Mouse (Mus musculus): ENCODE measurements around the gene Rab44. TPM values are rescaled to one million over a fixed set of nuclear protein-coding genes. Genes with fewer than 3 reads are reported as not detected.
A peak's percentile ranks its signal among the peaks of the same experiment; 100 is the strongest.
"Not testable (repeated sequence)": the region's sequence is repeated elsewhere in the genome, so short reads cannot be mapped to it uniquely, and the experiment has no call there.

The Rab44 gene
- total RNA-seq (2021): under 1 TPM; 0.33 to 0.78 TPM
- long read RNA-seq, experiment 1, partial matches to known transcripts: 0 of 1 reads
- long read RNA-seq, experiment 1, other reads (novel, unspliced or antisense): 1 of 1 reads
- long read RNA-seq, experiment 2, partial matches to known transcripts: 0 of 2 reads
- long read RNA-seq, experiment 2, other reads (novel, unspliced or antisense): 1 of 2 reads

DNA sequence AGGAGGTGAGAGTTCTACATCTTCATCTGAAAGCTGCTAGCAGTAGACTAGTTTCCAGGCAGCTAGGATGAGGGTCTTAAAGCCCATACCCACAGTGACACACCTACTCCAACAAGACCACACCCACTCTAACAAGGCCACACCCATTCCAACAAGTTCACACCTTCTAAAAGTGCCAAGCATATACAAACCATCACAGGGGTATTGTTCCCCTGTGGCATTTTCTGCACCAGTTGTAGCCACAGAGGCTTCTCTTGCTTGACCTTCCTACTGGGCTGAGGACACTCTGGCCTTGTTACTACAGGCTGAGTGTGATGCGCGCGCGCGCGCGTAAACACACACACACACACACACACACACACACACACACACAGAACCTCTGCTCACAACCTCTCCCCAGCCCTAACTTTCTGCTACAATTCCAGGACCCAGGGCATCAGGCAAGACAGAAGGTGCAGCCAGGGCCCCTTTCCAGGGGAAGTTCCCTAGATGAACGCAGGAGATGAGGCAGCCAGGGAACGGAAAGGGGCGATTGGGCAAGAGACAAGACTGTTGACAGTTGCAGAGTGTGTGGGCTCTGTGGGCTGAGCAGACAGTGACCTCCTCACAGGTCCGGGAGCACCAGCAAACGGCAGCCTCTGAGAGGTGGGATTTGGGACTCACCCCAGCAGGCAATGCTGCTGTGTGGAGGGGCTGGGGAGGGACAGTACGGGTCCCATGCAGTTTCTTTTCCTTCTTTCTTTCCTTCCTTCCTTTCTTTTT is at the start of gene Rab44:
TSS of gene Rab44 (plus strand) at position 555 of the 762 bp plus-strand sequence.
- DNase-seq: no peak

DNA sequence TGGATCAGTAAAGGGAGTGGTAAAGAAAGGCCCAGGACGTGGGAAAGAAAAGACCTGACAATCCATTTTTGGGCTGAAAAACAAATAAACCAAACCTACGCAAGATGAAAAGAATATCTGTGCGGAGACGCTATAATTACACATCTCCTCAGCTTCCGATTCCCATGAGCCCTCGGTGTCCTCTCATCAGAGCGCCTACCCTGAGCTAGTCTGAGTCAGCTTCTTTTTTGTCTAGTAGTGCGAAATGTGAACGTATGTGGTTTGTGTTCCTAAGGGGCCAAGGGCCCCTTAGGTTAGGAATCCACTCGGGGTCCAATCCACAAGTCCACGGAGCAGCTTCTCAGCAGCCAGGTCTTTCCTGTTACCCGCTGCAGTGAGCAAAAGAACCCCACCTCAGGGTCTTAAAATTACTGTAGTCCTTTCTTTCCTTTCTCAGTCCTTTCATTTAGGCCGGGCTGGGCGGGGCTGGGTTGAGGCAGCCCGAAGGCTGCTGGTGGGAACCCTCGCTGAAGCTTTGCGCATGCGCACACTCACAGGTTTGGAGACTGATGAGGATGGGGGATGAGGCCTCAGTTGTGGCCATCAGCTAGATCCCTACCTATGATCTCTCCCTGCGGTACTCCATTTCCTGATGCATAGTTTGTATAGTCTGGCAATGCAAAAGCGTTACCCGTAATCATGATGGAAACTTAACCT is 48.6 kb upstream of the Rab44 start:
- no peak for DNase-seq

DNA sequence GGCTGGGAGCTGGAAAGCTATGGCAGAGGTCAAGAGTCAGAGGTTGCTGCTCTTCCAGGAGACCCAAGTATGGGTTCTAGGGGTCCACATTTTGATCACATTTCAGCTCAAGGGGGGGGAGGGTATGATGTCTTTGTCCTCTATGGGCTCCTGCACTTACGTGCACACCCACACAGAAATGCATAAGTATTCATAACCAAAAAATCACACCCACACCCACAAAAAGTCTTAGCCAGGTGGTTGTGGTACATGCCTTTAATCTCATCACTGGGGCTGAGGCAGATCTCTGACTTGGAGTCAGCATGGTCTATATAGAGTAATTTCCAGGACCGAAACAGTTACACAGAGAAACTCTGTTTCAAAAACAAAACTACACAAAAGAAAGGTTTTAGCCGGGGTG is 48.0 kb upstream of the Rab44 start:
- DNase-seq: no peak

DNA sequence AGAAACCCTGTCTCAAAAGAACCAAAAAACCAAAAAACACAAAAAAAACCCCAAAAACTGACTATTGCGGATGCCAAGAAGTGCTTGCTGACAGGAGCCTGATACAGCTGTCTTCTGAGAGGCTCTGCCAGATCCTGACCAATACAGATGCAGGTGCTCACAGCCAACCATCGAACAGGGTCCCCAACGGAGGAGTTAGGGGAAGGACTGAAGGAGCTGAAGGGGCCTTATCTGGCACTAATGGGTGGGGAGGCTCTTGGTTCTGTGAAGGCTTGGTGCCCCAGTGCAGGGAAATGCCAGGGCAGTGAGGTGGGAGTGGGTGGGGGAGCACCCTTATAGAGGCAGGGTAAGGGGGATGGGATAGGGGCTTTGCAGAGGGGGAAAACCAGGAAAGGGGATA is 46.5 kb upstream of the Rab44 start:
- not testable (repeated sequence) for DNase-seq

DNA sequence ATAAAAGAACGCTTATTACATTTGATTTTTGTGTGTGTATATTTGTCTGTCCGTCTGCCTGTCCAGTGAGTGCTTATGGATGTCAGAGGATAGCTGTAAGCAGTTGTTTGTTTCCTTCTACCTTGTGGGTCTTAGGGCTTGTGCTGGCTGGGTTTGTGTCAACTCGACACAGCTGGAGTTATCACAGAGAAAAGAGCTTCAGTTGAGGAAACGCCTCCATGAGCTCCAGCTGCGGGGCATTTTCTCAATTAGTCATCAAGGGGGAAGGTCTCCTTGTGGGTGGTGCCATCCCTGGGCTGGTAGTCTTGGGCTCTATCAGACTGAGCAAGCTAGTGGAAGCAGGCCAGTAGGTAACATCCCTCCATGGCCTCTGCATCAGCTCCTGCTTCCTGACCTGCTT is 46.1 kb upstream of the Rab44 start:
- DNase-seq: no peak

DNA sequence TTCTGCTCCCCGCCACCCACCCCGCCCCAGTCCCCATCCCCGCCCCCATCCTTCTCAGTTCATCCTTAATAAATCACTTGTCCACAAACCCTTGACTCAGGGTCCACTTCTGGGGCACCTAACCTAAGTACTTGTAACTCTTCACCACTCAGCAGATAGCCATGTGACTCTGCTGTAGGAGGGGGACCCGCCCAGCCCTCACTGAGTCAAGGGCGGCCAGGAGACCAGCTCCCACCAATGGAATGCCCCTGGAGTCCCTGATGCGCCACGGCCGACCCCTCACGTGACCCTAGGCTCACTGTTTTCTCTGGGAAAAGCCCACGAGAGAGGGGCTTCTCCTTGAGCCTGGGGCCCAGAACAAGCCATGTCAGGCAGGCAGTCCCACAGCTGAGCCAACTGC is 44.9 kb upstream of the Rab44 start:
- DNase-seq: no peak

DNA sequence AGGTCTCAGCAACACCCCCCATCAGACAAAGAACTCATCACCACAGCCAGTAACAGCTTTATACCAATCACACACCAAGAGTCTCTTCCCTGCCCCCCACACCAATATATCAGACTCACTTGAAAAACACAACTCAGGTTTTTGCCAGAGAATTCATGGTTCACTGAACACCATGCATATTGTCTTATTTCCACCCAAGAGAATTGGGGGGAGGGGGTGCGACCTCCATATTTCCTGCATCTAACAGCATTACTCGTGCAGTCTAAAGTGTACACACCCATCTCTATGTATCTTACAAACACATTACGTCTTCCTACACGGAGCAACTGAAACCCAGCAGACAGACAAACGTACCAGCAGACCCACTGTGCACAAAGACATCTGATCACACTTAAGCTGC is 42.1 kb upstream of the Rab44 start:
- DNase-seq: no peak

DNA sequence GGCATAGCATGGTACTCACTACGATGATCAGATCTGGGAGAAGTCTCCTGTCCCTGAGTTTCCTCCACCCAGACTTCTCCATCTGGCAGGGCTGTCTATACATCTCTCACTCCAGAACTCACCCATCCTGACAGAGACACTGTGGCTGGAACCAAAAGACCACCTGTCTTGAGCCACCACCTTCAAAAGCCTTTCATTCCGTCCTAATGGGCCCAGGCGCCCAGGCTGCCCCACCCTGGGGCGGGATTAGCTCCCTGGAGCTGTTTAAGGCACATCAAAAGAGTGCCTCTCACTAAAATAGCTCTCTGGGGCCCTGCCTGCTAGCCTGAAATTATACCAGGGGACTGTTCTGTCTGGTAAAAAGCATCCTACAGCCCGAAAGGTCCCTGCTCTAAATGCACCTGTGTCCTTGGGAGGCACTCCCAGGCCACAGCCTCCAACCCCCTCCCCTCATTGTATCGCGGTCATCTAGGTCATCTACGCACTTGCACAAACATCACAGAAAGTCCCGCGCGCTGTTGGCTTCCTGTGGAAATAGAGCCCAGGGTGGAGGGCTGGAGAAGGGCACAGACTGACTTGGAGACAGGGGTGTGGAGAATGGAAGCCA is 41.1 kb upstream of the Rab44 start:
- DNase-seq: no peak

DNA sequence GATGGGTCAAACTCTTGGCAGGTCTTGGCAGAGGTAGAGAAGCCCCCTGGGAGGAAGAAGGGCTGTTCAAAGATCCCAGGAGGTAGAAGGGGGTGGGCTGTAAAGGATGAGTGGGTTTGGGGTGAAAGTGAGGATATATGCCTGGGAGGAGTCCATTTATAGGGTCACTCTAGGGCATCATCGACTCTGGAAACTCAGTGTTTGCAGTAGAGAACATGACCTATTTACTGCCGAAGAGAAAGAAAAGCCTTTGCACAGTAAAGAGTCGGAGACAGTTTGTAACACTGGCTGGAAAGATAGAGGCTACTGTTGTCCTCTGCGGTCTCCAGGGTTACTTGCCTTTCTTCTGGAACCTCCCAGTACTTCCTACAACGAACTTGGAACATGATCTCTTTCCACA is 40.6 kb upstream of the Rab44 start:
- no peak for DNase-seq

DNA sequence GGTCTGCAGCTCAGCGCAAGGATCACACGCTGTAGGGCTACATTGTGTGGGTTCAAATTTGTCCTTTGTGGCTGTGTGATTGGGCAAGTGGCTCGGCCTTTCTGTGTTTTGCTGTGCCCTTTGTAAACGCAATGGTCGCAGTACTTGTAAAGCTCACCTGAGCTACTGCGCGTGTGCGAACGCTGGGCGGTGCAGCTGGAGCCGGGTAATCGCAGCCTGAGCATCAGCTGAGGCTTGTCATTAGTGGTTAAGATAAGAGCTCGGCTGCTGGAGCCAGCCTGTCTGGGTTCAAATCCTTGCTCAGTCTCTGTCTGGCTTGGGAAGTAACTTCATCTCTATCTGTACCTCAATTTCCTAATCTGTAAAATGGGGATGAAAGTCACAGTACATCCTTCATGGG is 39.9 kb upstream of the Rab44 start:
- no peak for DNase-seq

DNA sequence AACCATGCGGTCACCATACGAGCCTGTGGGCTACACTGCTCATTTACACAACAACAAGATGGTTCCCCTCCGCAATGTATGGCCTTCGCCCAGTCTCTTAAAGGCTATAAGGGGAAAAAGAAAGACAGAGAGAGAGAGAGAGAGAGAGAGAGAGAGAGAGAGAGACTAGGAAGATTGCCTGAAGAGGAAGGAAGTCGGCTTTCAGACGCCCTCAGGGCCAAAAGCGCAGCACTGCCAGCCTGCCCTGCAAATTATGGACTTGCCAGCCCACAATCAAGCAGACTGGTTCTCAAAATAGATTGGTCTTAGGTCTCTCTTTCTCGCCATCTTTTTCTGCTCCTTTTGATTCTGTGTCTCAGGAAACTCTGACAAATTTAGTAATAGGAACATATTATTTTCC is 37.7 kb upstream of the Rab44 start:
- DNase-seq: no peak

DNA sequence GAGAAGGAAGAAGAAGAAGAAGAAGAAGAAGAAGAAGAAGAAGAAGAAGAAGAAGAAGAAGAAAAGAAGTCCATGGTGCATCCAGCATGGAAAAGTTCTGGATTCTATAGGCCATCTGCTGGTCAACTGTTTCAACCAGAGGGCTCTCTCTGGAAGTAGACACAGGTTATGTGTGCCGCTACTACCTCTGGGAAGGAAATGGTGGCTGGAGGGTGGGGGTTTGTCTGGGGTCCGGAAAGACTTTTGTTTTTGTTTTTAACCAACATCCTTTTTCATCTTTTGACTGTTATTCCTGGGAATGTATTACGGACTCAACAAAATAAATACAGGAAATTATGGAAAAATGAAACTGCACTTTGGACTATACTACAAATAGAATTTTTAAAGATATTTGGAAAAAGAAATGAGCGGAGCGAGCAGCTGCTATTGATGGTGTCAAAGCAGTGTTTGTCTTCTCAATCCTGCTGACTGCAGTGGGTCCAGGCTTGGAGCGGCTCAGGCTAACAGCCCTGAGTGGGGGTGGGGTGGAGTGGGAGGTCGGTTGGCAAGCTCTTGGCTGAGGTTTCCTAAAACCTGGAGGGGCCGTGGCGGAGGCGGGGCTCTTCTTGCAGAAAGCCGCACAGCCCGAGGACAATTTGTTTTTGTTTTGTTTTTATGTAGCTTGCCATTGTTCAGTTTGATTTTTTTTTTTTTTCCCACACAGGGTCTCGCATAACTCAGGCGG is 36.0 kb upstream of the Rab44 start:
- DNase-seq: peak; percentile 54

DNA sequence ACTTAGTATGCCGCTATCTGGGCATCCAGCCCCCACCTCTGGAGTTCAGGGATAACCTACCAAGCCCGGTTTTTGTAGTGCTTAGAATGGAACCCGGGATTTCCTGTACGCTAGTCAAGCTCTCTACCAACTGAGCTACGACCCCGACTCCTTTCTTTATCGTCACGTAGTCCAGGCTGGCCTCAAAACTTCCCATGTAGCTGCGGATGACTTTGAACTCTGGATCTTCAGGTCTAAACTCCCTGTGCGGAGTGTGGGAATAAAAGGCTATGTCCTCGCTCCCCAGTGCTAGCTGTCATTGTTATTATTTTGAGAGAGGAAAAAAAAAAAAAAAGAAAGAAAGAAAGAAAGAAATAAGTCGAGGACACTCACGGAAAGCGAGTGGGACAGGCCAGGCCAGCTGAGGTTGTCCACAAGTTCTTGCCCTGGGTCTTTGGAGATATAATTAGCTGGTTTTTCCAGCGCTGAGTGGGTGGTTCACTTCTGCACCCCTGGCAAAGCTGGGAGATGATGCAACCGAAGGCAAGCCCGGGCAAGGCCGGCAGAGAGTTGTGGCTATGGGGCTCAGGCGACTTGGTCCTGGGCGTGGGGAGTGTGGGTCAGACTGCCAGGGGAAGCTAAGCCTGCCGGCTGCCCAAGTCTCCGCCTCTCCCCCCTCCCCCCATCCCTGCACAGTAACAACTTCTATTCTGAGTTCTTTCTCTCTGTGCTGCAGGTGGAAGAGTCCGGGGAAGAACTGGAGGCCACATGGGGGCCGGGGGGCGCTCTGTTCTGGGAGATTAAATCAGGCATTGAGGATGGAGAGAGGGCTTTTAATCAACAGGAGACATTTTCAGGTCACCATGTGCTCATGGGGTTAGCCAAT is 35.2 kb upstream of the Rab44 start:
- peak; percentile 89 for DNase-seq

DNA sequence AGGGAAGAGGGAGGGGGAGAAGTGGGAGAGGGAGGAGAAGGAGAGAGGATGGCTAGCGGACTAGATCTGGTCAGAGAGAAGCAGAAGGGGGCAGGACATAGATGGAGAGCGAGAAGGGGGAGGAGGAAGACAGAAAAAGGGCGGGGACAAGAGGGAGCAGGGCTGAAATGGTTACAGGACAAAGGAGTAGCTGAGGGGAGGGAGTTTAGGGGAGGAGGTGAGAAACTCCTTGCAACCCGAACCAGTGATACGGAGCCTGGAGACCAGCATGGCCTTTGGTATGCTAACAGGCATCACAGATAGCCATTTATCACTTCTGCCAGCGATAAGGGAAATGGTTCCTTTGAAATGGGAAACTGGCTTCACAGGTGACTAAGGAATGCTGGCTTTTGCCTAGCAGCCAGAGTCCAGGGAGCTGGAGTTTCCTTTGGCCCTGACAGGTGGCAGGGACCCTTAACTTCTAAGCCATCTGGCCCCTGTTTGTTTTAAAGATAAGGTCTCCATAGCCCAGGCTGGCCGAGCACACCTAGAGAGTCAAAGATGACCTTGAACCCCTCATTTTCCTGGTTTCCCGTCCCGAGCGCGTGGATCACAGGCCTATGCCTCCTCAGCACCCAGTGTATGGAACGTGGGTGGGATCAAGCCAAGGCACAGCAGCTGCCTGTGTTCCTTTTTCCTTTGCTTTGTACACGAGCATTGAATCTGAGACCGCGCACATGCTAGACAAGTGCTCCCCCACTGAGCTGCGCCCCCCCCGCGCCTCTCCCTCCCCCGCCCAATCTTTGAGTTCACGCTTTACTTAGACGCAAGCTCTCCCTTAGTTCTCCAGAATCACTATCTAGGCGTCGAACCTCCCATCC is 33.0 kb upstream of the Rab44 start:
- no peak for DNase-seq

DNA sequence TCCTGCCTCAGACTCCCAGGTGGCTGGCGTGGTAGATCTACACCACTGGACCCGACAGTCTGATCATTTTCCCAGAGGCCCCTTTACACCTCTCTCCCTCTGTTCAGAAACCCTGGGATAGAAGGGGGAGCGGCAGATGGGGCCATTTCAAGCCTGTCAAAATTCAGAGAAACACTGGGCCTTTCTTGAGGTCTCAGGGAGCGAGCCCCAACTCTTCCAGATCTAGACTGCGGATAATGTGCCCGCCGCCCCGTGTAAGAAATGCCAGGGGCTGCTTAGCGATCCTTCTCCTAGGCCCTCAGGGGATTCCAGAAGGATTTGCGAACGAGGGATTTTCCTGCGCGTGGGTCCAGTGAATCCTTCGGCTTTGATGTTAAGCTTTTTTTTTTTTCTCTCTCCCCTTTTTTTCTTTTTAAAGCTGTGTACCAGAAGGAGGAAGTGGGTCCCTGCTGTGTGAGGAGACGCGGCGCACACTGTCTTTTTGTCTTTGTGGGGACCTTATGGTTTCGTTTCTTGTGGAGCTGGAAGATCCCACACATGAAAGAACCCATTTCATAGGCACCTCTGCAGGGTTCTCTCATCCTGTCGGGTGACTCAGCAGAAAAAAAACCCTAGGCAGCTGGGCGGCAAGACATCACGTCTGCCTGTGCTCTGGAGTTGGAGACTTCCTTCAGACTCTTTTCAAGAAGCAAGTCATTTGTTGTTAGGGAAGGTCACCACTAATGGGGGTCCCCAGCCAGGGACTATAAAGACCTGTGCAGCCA is 32.1 kb upstream of the Rab44 start:
- DNase-seq: no peak

DNA sequence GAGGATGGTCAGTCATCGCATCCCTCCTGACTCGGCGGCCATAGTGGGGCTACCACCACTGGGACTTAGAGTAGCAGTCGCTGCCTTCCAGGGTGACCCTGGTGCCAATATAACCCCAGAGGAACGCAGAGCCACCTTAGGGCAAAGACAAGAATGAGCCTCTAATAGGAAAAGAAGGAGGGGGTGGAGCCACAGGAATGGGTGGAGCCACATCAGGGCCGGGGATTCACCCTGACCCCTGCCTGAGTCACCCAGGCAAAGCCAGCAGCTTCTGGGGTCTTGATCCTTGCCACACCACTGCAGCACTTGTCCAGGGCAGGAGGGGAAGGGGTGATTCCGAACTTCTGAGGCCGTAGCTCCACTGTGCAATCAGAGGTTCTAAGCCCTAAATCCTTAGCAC is 30.4 kb upstream of the Rab44 start:
- no peak for DNase-seq

DNA sequence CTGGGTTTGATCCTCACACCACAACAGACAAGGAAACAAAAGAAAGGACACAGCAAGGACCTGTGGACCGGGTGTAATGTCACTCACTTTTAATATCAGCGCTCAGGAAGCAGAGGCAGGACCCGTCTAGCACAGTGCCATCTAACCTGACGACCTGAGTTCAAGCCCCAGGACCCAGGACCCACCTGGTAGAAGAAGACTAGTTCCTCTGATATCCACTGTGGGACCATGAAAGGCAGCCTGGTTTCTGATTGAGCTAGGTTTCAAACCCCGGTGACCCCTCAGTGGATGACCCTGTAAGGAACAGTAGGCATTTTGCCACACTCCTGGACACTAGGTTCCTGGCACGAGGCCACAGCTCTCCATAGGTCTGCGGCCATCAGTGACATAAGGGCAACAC is 29.3 kb upstream of the Rab44 start:
- no peak for DNase-seq

DNA sequence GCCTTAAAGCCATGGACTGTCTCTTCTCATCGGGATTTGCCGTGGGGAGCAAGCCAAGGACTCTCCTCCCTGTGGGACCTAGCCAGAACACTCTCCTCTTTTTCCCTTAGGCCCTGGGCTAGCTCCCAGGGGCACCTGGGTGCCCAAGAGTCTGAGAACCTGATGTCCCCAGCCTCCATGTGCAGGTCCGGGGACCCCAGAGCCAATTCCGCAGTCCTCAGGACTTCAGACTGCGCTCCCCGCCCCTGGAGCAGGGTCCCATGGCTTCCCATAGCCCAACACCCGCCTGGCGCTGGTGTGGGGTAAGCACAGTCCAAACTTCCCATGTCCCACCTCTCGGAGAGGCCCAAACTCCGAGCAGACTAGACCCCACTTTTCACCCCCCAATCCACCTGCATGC is 28.7 kb upstream of the Rab44 start:
- no peak for DNase-seq

DNA sequence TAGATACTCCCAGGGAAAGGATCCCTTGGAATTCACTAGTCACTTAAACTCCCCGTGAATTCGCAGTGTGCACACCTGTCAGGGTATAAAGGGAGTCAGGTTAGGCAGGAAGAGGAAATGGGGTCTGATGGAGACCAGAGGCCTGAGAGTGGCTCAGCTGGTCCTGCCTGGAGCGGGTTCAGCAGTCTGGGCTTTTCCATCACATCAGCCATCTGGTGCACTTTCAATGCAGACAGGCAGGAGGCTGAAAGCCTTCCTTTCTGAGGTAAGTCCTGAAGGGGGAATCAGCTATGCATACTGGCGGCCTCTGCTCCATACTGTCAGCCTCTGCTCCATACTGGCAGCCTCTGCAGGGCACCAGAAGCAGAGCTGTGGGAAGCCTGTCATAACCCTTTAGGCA is 27.0 kb upstream of the Rab44 start:
- DNase-seq: no peak

DNA sequence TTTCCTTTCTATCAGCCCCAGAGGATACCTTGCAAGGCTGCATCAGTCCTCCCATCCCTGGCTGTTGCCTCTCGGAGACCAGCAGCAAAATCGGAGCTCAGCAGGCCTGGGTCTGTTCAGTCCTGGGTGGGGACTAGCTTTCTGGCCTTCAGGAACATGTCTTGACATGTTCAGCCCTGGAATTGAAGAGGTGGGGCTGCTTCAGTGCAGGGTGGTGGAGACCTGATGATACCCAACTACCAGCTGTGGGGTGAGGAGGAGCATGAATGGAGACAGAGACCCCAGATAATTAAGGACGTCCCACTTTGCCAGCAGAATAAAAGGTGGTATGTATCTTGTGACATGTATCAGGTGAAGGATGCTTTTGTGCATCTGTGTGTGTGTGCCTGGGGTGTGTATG is 23.2 kb upstream of the Rab44 start, which contains the start of gene Cdkn1a:
TSS of gene Cdkn1a (plus strand) at position 201 of the 400 bp plus-strand sequence.
- DNase-seq: no peak
